Mouse (Mus musculus) frontal cortex, adult 2 months (tissue): Measurements from ENCODE around the gene Rabac1. TPM values are rescaled to one million over a fixed set of nuclear protein-coding genes. Genes with fewer than 3 reads are reported as not detected.

ENCODE experiments used
- DNase-seq, 2 experiments: peaks; one replicate each; pipeline ENCODE4 v3.0.0; 2022; ENCODE audit warnings: low spot score in 1 of 2; ENCODE audit errors: extremely low spot score in 1 of 2
- polyA plus RNA-seq: library from polyadenylated mRNA; depleted of rRNA; stranded (reverse); fragments of >200 nt; gene quantifications from 2 replicates; pipeline ENCODE4 v1.2.3, GENCODE M21; 2012

Gene Rabac1
- polyA plus RNA-seq, 1 experiment: 337 TPM

- no peak for DNase-seq
These were observed 10.8 kb upstream of the Rabac1 start for GRCm38 (mm10) chr7:24983396-24983795.

GRCm38 (mm10) chr7:24980439-24980838 lies 7.9 kb upstream of the Rabac1 start:
- peak; percentile 2 to 4 for DNase-seq

- no peak for DNase-seq
These were observed 6.2 kb upstream of the Rabac1 start for GRCm38 (mm10) chr7:24978781-24979180.

- peak in 1 of 2 experiments; percentile 69 for DNase-seq
These were observed 2.5 kb upstream of the Rabac1 start for GRCm38 (mm10) chr7:24974893-24975595.

GRCm38 (mm10) chr7:24973902-24974301 lies 1.3 kb upstream of the Rabac1 start:
- DNase-seq: no peak

GRCm38 (mm10) chr7:24973208-24973607 lies 654 bp upstream of the Rabac1 start:
- no peak for DNase-seq

- DNase-seq: no peak
These were observed 1.1 kb downstream of the Rabac1 start for GRCm38 (mm10) chr7:24971261-24971971.

GRCm38 (mm10) chr7:24970341-24970740 lies 2.2 kb downstream of the Rabac1 start:
- no peak for DNase-seq

- peak in 1 of 2 experiments; percentile 75 for DNase-seq
These were observed 2.7 kb downstream of the Rabac1 start for GRCm38 (mm10) chr7:24969805-24970204.

- no peak for DNase-seq
These were observed 4.1 kb downstream of the Rabac1 start for GRCm38 (mm10) chr7:24968463-24968862.

GRCm38 (mm10) chr7:24967966-24968365 lies 4.6 kb downstream of the Rabac1 start:
- DNase-seq: no peak

- peak in 1 of 2 experiments; percentile 96 for DNase-seq
These were observed 7.5 kb downstream of the Rabac1 start for GRCm38 (mm10) chr7:24964897-24965535.

GRCm38 (mm10) chr7:24964288-24964687 lies 8.3 kb downstream of the Rabac1 start:
- no peak for DNase-seq

- DNase-seq: no peak
These were observed 17.3 kb downstream of the Rabac1 start for GRCm38 (mm10) chr7:24955226-24955625.

GRCm38 (mm10) chr7:24954450-24954849 lies 18.1 kb downstream of the Rabac1 start:
- no peak for DNase-seq

- DNase-seq: no peak
These were observed 18.6 kb downstream of the Rabac1 start for GRCm38 (mm10) chr7:24953966-24954365.

- DNase-seq: peak in 1 of 2 experiments; percentile 73
These were observed 22.5 kb downstream of the Rabac1 start for GRCm38 (mm10) chr7:24949958-24950623.

- DNase-seq: no peak
These were observed 23.8 kb downstream of the Rabac1 start for GRCm38 (mm10) chr7:24948774-24949173.

- no peak for DNase-seq
These were observed 25.1 kb downstream of the Rabac1 start for GRCm38 (mm10) chr7:24947316-24948048.

- DNase-seq: no peak
These were observed 28.1 kb downstream of the Rabac1 start, which contains the start of gene Gm4881 for GRCm38 (mm10) chr7:24944257-24944950. Gene Gm4881, minus strand, starts transcription at chr7:24944494.
